Mouse (Mus musculus) activated CD4-positive, CD25-positive, alpha-beta regulatory T cell, adult 9 weeks (primary cell): ENCODE results near the gene Olfr5. TPM values are rescaled to one million over a fixed set of nuclear protein-coding genes. Genes with fewer than 3 reads are reported as not detected.

Source experiments
- polyA plus RNA-seq: library from polyadenylated mRNA; unstranded; fragments of 100-300 nt; shearing (Covaris generic); gene quantifications from one replicate; pipeline ENCODE4 v1.2.1, GENCODE M21; 2017

Gene Olfr5
- polyA plus RNA-seq: not detected

GRCm38 (mm10) chr7:6486841-6487240 lies at the start of gene Olfr5:
Gene Olfr5 (minus strand): TSS chr7:6486941.

GRCm38 (mm10) chr7:6522850-6523249 lies 36.1 kb upstream of the Olfr5 start, which contains the start of gene Olfr1349:
Gene Olfr1349 (minus strand): TSS chr7:6522950.

DNA sequence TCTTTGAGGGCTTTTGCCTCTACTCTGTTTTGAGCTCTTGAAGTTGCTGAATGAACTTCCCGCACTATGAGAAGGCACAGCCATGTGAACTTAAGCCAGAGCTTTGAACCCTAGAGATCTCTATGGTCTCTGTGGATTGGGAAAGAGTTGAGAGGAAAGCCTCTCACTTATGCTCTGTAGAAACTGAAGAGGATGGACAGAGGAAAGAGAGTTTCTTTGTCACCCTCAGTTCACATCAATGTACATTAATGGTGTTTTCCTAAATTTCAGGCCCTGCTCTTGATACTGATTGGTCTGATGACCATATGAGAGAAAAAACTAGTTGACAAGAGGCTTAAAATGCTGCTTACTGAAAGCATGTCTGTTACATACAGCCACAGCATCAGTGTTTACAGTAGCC lies 21.9 kb upstream of the Olfr5 start, which contains the start of gene Olfr1348:
TSS of gene Olfr1348 (minus strand) at position 101 of the 400 bp plus-strand sequence.

DNA sequence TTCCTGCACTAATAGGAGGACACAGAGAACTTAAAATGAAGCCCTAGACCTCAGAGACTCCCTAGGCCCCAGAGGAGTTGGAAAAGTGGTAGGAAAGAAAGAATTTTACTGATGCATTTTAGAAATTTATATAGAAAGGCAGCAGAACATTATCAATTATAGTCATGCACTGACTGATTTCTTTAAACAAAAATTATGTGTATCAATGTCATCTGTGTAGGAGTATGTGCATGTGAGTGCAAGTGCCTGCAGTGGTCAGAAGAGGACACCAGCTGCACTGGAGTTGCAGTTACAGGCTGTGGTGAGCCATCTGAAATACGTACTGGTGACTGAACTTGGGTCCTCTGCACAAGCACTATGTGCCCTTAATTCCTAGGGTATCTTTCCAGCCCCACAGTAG lies 12.9 kb upstream of the Olfr5 start, which contains the start of gene Olfr1347:
TSS of gene Olfr1347 (minus strand) at position 101 of the 400 bp plus-strand sequence.

GRCm38 (mm10) chr7:6466951-6467350 lies 19.8 kb downstream of the Olfr5 start, which contains the start of gene Olfr1346:
Gene Olfr1346 (plus strand): TSS chr7:6467101.

GRCm38 (mm10) chr7:6455868-6456267 lies 30.9 kb downstream of the Olfr5 start, which contains the start of gene Olfr1336:
Gene Olfr1336 (plus strand): TSS chr7:6456168.

GRCm38 (mm10) chr7:6438388-6438787 lies 48.4 kb downstream of the Olfr5 start, which contains the start of gene Olfr1344:
Gene Olfr1344 (plus strand): TSS chr7:6438688.

Other genes with a start within 250 kb of the Olfr5 start
- gene Epp13, start 234.2 kb downstream of the Olfr5 start, polyA plus RNA-seq: not detected
- gene Zfp667, start 200.4 kb downstream of the Olfr5 start, polyA plus RNA-seq: 7.2 TPM
- gene Zfp583, start 155.7 kb downstream of the Olfr5 start, polyA plus RNA-seq: 1.9 TPM
- gene Gm3854, start 143.2 kb downstream of the Olfr5 start, polyA plus RNA-seq: 1.0 TPM
- 5.1 TPM for gene Zfp78, start 123.7 kb downstream of the Olfr5 start, polyA plus RNA-seq
- gene Zfp28, start 103.6 kb downstream of the Olfr5 start, polyA plus RNA-seq: 17.6 TPM
- not detected for gene Smim17, start 88.2 kb downstream of the Olfr5 start, polyA plus RNA-seq
- gene Gm20715, start 76.7 kb downstream of the Olfr5 start, polyA plus RNA-seq: not detected
- not detected for gene Olfr1344, start 48.3 kb downstream of the Olfr5 start, polyA plus RNA-seq
- gene Olfr1336, start 30.8 kb downstream of the Olfr5 start, polyA plus RNA-seq: 0.04 TPM
- not detected for gene Olfr1346, start 19.8 kb downstream of the Olfr5 start, polyA plus RNA-seq
- gene Olfr1347, start 12.8 kb upstream of the Olfr5 start, polyA plus RNA-seq: not detected
- gene Olfr1348, start 21.8 kb upstream of the Olfr5 start, polyA plus RNA-seq: not detected
- gene Olfr1349, start 36.0 kb upstream of the Olfr5 start, polyA plus RNA-seq: not detected
- gene Olfr1350, start 77.9 kb upstream of the Olfr5 start, polyA plus RNA-seq: not detected
- not detected for gene Zim1, start 209.5 kb upstream of the Olfr5 start, polyA plus RNA-seq
- not detected for gene Peg3, start 243.5 kb upstream of the Olfr5 start, polyA plus RNA-seq
- not detected for gene Usp29, start 243.6 kb upstream of the Olfr5 start, polyA plus RNA-seq